Mouse (Mus musculus) embryonic facial prominence, embryonic 14.5 days (tissue): ENCODE results near the gene Myo1g. TPM values are rescaled to one million over a fixed set of nuclear protein-coding genes. Genes with fewer than 3 reads are reported as not detected.
A peak's percentile ranks its signal among the peaks of the same experiment; 100 is the strongest.
"Not testable (repeated sequence)": the region's sequence is repeated elsewhere in the genome, so short reads cannot be mapped to it uniquely, and the experiment has no call there.

ENCODE experiments used
- ATAC-seq: fragments of 200-750 bp; cut with Nextera tagmentation; 2 replicates; pipeline ENCODE4 v1.8.0; 2017; ENCODE audit warnings: low read depth, moderate number of reproducible peaks, moderate TSS enrichment
- DNase-seq: peaks from one replicate; pipeline ENCODE4 v3.0.0-alpha.2; 2015; ENCODE audit warnings: low spot score
- H3K27ac ChIP-seq: fragments of 300-500 bp; sonication (generic); replicated peaks from 2 replicates; pipeline ENCODE4 v1.5.1; 2014; ENCODE audit warnings: low read depth, mild to moderate bottlenecking, low read length, moderate library complexity
- H3K27me3 ChIP-seq: fragments of 300-500 bp; sonication (generic); replicated peaks from 2 replicates; pipeline ENCODE4 v1.6.1; 2014; ENCODE audit warnings: low read length; ENCODE audit not compliant: control insufficient read depth, insufficient read depth
- H3K36me3 ChIP-seq: fragments of 300-500 bp; sonication (generic); 2 replicates; pipeline ENCODE4 v1.6.1; 2014; ENCODE audit warnings: low read length, mixed read lengths; ENCODE audit not compliant: control insufficient read depth, insufficient read depth
- H3K4me1 ChIP-seq: fragments of 300-500 bp; sonication (generic); 2 replicates; pipeline ENCODE4 v1.6.1; 2014; ENCODE audit warnings: antibody characterized with exemption, low read length; ENCODE audit not compliant: control insufficient read depth, insufficient read depth
- H3K4me2 ChIP-seq: fragments of 300-500 bp; sonication (generic); 2 replicates; pipeline ENCODE4 v1.6.1; 2014; ENCODE audit warnings: low read depth, mild to moderate bottlenecking, low read length, moderate library complexity, mixed read lengths
- H3K4me3 ChIP-seq: fragments of 300-500 bp; sonication (generic); 2 replicates; pipeline ENCODE4 v1.5.1; 2014; ENCODE audit warnings: low read depth, mild to moderate bottlenecking, low read length
- H3K9ac ChIP-seq: fragments of 300-500 bp; sonication (generic); 2 replicates; pipeline ENCODE4 v1.6.1; 2014; ENCODE audit warnings: low read depth, mild to moderate bottlenecking, low read length, moderate library complexity, mixed read lengths
- H3K9me3 ChIP-seq: fragments of 300-500 bp; sonication (generic); 2 replicates; pipeline ENCODE4 v1.6.1; 2016; ENCODE audit warnings: low read length; ENCODE audit not compliant: control insufficient read depth
- WGBS: fragments of 180-500 bp; shearing (Covaris S2); extraction: QIAGEN DNeasy Blood & Tissue Kit; methylation state at CpG from one replicate; pipeline ENCODE4 v1.1.7; 2014; 5-methylcytosine and 5-hydroxymethylcytosine counted together
- polyA plus RNA-seq: library from polyadenylated mRNA; unstranded; fragments of >200 nt; fragmentation: Nextera tagmentation; extraction: Ambion mirVana; gene quantifications from 2 replicates; pipeline ENCODE4 v1.2.1, GENCODE M21; 2014

Gene Myo1g
- polyA plus RNA-seq, 1 experiment from 2014 or later, result 2.4 TPM

- peak overlapping the region; percentile 86; the same call in 1 of the 2 replicates for H3K9ac ChIP-seq
- H3K27ac ChIP-seq, ATAC-seq, H3K4me1 ChIP-seq, H3K27me3 ChIP-seq, DNase-seq, H3K9me3 ChIP-seq: not testable (repeated sequence)
- peak overlapping the region; percentile 69 for H3K4me3 ChIP-seq
- H3K4me2 ChIP-seq, result peak overlapping the region; percentile 81
- 65% methylated on average over 8 of the region's 16 CpGs for WGBS
- H3K36me3 ChIP-seq, result peaks cover 33% of the 10 kb centered on the region
Measured at GRCm38 (mm10) chr11:6526526-6527255, 5.9 kb upstream of the Myo1g start.

GRCm38 (mm10) chr11:6525241-6525640, 4.5 kb upstream of the Myo1g start:
- no peak overlapping the region for H3K9ac ChIP-seq
- H3K4me2 ChIP-seq, result no peak overlapping the region
- H3K4me3 ChIP-seq, result no peak overlapping the region
- no peaks in the 10 kb centered on the region for H3K27me3 ChIP-seq
- no peaks in the 10 kb centered on the region for H3K9me3 ChIP-seq
- DNase-seq (no peak), ATAC-seq (no peak)
- peaks cover 6% of the 10 kb centered on the region; the same call in 1 of the 2 replicates for H3K4me1 ChIP-seq
- H3K36me3 ChIP-seq, result peaks cover 33% of the 10 kb centered on the region
- H3K27ac ChIP-seq, result no peak overlapping the region
- 97% methylated on average over 1 of the region's 1 CpGs for WGBS

- peaks cover 33% of the 10 kb centered on the region for H3K36me3 ChIP-seq
- no peak overlapping the region for H3K4me3 ChIP-seq
- no peak for DNase-seq
- ATAC-seq, result no peak
- 93% methylated on average over 4 of the region's 4 CpGs for WGBS
- H3K27me3 ChIP-seq, result no peaks in the 10 kb centered on the region
- no peaks in the 10 kb centered on the region for H3K9me3 ChIP-seq
- H3K4me1 ChIP-seq, result peaks cover 6% of the 10 kb centered on the region; the same call in 1 of the 2 replicates
- H3K9ac ChIP-seq, result no peak overlapping the region
- no peak overlapping the region for H3K4me2 ChIP-seq
- H3K27ac ChIP-seq, result no peak overlapping the region
Measured at GRCm38 (mm10) chr11:6524880-6525238, 4.1 kb upstream of the Myo1g start.

GRCm38 (mm10) chr11:6524165-6524879, 3.6 kb upstream of the Myo1g start:
- Histone ChIP-seq H3K4me1 (peaks cover 6% of the 10 kb centered on the region; the same call in 1 of the 2 replicates), H3K36me3 (peaks cover 33% of the 10 kb centered on the region), H3K27me3 (no peaks in the 10 kb centered on the region), H3K4me2 (no peak overlapping the region), H3K9ac (no peak overlapping the region), H3K27ac (no peak overlapping the region), H3K9me3 (no peaks in the 10 kb centered on the region), H3K4me3 (no peak overlapping the region)
- 86% methylated on average over 8 of the region's 8 CpGs for WGBS
- DNase-seq (no peak), ATAC-seq (no peak)

- WGBS, result 48% methylated on average over 1 of the region's 1 CpGs
- Histone ChIP-seq H3K4me2 (no peak overlapping the region), H3K36me3 (peaks cover 33% of the 10 kb centered on the region), H3K9me3 (no peaks in the 10 kb centered on the region), H3K9ac (no peak overlapping the region), H3K4me1 (peaks cover 6% of the 10 kb centered on the region; the same call in 1 of the 2 replicates), H3K27ac (no peak overlapping the region), H3K4me3 (no peak overlapping the region), H3K27me3 (no peaks in the 10 kb centered on the region)
- ATAC-seq (no peak), DNase-seq (no peak)
Measured at GRCm38 (mm10) chr11:6523662-6524088, 2.9 kb upstream of the Myo1g start.

- 72% methylated on average over 9 of the region's 9 CpGs for WGBS
- Histone ChIP-seq H3K4me2 (no peak overlapping the region), H3K4me1 (peaks cover 6% of the 10 kb centered on the region; the same call in 1 of the 2 replicates), H3K4me3 (no peak overlapping the region), H3K9me3 (no peaks in the 10 kb centered on the region), H3K36me3 (peaks cover 33% of the 10 kb centered on the region), H3K27me3 (no peaks in the 10 kb centered on the region), H3K9ac (no peak overlapping the region), H3K27ac (no peak overlapping the region)
- ATAC-seq (no peak), DNase-seq (no peak)
Measured at GRCm38 (mm10) chr11:6522782-6523525, 2.2 kb upstream of the Myo1g start.

- no peak for ATAC-seq
- Histone ChIP-seq H3K27ac (no peak overlapping the region), H3K9ac (no peak overlapping the region), H3K9me3 (no peaks in the 10 kb centered on the region), H3K4me2 (no peak overlapping the region), H3K36me3 (peaks cover 11% of the 10 kb centered on the region), H3K4me1 (no peaks in the 10 kb centered on the region), H3K27me3 (no peaks in the 10 kb centered on the region), H3K4me3 (no peak overlapping the region)
- DNase-seq, result no peak
- WGBS, result 70% methylated on average over 11 of the region's 11 CpGs
Measured at GRCm38 (mm10) chr11:6519491-6520033, 1.2 kb downstream of the Myo1g start.

- Histone ChIP-seq H3K27me3 (no peaks in the 10 kb centered on the region), H3K9me3 (no peaks in the 10 kb centered on the region), H3K4me2 (no peak overlapping the region), H3K36me3 (no peaks in the 10 kb centered on the region), H3K27ac (no peak overlapping the region), H3K9ac (no peak overlapping the region), H3K4me1 (no peaks in the 10 kb centered on the region), H3K4me3 (no peak overlapping the region)
- no peak for ATAC-seq
- peak; percentile 26 for DNase-seq
- WGBS, result 32% methylated on average over 6 of the region's 7 CpGs
Measured at GRCm38 (mm10) chr11:6514837-6515236, 5.9 kb downstream of the Myo1g start.
